Mouse (Mus musculus) induced T-regulatory cell, adult 2 months (primary cell): ENCODE data around the gene Gipc2.

Experiments
- DNase-seq: peaks from one replicate; pipeline ENCODE4 v3.0.0-alpha.2; 2012; ENCODE audit warnings: low read depth

Gene Gipc2

DNA sequence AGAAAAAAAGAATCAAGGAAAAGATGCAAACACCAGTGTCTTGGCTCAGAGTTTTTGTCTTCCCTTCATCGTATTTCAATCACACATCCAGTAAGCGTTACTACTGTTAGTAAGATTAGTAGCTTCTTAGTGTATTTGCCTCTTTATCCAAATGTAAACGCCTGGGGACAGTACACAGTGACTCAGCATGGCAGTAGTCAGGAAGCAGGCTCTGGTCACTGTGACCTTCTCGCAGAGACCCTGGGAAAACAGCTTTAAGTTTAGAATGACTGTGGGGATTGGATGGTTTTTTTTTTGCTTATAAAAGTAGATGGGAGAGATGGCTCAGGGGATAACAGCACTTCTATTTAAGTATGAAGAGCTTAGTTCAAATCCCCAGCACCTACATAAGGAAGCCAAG lies 46.0 kb downstream of the Gipc2 start:
- DNase-seq = no peak

DNA sequence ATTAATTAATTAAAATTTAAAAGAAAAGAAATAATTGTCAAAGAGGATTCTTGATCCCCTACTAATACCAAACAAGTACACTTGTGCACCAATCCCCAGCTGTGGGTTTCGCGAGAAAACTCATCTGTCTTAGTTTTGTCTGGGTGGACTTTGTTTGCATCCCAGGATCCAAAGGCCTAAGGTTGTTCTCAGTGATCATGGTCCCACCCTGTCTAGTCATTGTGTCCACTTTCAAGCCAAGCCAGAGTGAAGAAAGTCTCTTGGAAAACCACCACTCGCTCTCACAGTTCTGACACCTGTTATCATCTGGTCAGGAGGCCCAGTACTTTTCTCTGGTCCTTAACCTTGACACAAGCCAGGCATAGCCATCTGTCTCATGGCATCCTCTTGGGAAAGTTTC lies 48.1 kb downstream of the Gipc2 start:
- no peak for DNase-seq

DNA sequence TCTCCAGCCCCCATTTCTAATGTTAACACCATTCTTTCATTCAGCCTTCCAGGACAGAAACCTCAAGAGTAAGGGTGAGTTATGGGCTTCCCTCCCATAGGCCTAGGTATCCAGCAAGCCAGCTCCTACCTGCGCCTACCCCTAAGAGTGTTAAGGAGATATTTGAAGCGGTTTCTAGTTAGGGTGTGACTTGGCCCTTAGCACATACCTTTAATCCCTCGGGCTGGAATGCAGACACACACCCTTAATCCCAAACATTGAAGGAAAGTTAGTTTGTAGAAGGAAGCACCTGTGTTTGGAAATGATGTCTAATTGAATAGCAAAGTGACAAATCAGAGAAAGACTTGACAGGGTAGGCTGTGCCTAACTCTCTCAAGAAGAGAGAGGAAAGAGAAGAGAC lies 49.9 kb downstream of the Gipc2 start:
- DNase-seq = no peak

- no peak for DNase-seq
Measured at GRCm38 (mm10) chr3:152114786-152115185, 51.2 kb downstream of the Gipc2 start.

- no peak for DNase-seq
Measured at GRCm38 (mm10) chr3:152114222-152114621, 51.8 kb downstream of the Gipc2 start.

GRCm38 (mm10) chr3:152113496-152113895 lies 52.5 kb downstream of the Gipc2 start:
- DNase-seq = no peak

- no peak for DNase-seq
Measured at GRCm38 (mm10) chr3:152112664-152113063, 53.4 kb downstream of the Gipc2 start.

GRCm38 (mm10) chr3:152111482-152111881 lies 54.5 kb downstream of the Gipc2 start:
- DNase-seq = no peak

GRCm38 (mm10) chr3:152111081-152111480 lies 54.9 kb downstream of the Gipc2 start:
- peak; percentile 57 for DNase-seq

GRCm38 (mm10) chr3:152109260-152109587 lies 56.8 kb downstream of the Gipc2 start:
- DNase-seq = no peak

DNA sequence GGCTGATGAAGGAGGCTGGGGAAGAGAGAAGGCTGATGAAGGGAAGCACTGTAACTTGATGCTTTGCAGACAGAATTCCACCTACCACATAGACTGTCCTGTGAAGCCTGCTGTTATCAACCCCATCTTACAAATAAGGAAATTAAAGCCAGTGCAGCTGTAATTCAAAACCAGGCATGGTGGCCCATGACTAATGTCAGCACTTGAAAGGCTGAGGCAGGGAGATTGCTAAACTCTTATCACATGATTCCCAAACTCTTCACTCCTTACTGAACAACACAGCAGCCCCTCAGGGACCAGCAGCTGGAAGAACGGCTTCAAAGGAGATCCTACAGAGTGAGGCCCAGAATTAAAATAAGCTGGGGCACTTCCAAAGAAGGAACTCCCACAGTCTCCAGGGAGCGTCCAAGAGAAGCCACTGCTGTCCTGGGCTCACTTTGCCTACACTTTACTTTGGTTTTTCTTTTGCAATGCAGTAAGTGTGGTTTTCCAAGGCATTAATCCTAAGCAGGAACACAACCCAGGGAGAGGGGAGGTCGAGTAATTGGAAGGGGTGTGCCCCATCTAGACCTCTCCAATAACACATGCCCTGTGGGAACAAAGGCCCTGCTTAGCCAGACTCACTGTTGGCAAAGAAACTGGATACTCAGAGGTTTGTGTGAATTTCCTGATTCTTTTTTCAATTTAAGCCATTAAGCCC lies 57.3 kb downstream of the Gipc2 start:
- DNase-seq = no peak

- no peak for DNase-seq
Measured at GRCm38 (mm10) chr3:152108003-152108395, 58.0 kb downstream of the Gipc2 start.

DNA sequence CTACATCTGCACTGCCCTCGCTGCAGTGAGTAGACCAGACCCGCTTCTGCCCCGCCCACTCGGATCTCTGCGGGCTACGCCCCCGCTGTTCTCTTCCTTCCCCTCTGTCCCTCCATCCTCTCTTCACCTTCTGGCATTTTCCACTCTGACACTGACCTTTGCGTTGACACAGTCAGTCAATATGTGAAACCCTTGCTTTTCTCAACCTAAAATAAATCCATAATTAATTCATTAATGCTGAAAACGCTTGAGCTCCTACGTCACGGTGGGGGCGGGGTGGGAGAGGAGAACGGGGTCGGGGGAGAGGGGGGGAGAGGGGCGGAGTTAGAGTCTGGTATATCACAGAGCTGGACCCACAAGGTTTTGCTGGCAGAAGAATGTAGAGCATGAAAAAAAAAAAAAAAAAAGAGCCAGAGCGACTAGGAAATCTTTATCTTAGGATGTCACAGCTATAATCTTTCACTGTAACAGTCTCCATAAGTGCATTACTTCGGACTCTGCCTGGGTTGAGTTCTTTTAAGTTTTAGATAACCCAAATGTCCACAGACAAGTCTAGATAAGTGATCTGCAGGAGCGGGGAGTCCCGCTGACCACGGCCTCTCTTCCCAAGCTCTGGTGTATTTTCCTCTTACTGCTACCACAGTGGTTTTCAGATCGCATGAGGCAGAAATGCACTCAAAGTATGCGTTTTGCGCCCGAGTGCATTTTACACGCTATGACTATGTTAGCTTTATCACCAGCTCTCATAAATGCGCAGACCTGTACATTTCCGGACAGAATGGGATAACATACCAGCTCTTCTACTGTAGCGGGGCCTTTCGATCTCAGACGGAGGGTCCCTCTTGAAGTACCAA lies 58.7 kb downstream of the Gipc2 start:
- DNase-seq = peak; percentile 39

- no peak for DNase-seq
Measured at GRCm38 (mm10) chr3:152106225-152107148, 59.5 kb downstream of the Gipc2 start.

- DNase-seq = peak; percentile 59
Measured at GRCm38 (mm10) chr3:152105341-152105740, 60.7 kb downstream of the Gipc2 start.

DNA sequence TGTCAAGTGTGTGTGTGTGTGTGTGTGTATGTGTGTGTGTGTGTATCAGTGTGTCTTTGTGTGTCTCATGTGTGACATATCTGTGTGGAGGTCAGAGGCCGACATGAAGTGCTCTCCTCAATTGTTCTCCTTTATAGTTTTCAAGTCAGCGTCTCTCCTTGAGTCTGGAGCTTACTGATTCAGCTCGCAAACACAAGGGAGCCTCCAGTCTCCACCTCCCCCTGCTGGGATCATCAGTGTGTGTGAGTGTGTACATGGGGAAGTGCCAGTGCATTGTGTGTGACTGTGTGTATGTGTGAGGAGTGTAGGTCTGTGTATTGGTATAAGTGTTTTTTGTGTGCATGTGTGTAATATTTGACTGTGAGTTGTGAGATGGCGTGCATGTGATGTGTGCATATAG lies 62.6 kb downstream of the Gipc2 start:
- no peak for DNase-seq

DNA sequence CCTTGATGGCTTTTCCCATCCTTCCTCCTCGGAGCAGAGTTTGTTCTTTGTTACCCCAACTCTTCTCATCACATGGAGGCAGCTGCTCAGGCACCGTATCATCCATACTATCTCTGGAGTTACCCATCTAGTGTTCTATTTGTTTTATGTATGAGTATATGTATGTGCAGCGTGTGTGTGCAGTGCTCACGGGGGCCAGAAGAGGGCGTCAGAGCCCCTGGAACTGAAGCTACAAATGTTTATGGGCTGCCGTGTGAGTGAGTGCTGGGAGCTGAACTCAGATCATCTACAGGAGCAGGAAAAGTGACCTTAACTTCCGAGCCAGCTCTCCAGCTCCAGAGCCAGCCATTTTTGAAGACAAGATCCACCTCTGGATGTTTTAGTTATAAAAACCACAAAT lies 64.6 kb downstream of the Gipc2 start:
- DNase-seq = no peak

- peak; percentile 29 for DNase-seq
Measured at GRCm38 (mm10) chr3:152100119-152100818, 65.8 kb downstream of the Gipc2 start.

GRCm38 (mm10) chr3:152095030-152095429 lies 71.0 kb downstream of the Gipc2 start:
- DNase-seq = no peak

DNA sequence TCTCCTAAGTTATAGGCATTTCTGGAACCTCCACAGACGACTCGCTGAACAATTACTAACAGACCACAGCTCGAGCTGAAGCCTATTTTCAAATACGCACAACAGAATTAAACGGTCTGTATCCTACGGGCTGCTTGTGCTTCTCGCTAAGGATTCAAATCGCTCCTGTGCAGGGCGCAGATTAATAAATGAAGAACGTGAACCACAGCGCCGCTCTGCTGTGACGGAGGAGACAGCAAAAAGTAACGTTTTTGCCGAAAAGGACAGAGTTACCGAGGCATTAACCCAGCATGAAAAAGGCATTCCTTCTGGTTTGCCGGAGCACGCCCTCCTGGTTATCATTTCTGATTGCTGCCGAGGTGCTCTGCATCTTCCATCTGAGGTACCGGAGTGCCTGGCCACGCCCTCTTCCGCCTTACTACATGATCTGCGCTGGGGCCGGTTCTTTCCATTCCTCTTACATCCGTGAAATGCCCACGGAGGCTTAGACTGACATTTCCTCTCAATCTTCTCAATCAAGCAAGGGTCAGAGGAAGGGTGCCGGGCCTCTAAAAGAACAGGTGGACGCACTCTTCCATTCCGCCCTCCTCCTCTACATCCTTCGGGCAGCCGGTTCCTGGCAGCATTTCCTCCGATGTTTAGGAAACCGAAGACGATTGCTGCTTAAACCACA lies 73.5 kb downstream of the Gipc2 start:
- DNase-seq = peak; percentile 65

- DNase-seq = peak; percentile 56
Measured at GRCm38 (mm10) chr3:152089178-152089577, 76.9 kb downstream of the Gipc2 start.
